In genomic region chr9:85843031-85843890, GRCm38 (mm10) we compare ENCODE assay signal across 8 mouse cellular contexts. TPM values are rescaled to one million over a fixed set of nuclear protein-coding genes. Genes with fewer than 3 reads are reported as not detected.
DNase-seq lines count a peak whose midpoint lies in the region; ATAC-seq lines count a peak whose summit lies in the region.

No protein-coding gene starts in this region.

- H3K4me1 ChIP-seq in embryonic facial prominence, embryonic 12.5 days, result peaks cover 12% of the 10 kb centered on the region
- H3K4me1 ChIP-seq in heart, embryonic 12.5 days (replicated peaks), result peaks cover 6% of the 10 kb centered on the region; the same call in 1 of the 2 replicates
- H3K4me1 ChIP-seq in kidney, embryonic 14.5 days (ENCODE audit: control insufficient read depth, insufficient read depth, low read length), result peaks cover 6% of the 10 kb centered on the region; the same call in 1 of the 2 replicates

- peaks cover 4% of the 10 kb centered on the region; the same call in 1 of the 2 replicates for H3K36me3 ChIP-seq in embryonic facial prominence, embryonic 12.5 days
- H3K36me3 ChIP-seq in heart, embryonic 12.5 days, result no peaks in the 10 kb centered on the region
- peaks cover 6% of the 10 kb centered on the region; the same call in 1 of the 2 replicates for H3K36me3 ChIP-seq in kidney, embryonic 14.5 days (ENCODE audit: control insufficient read depth, insufficient read depth, low read length)

- under 1% methylated on average over 58 of the region's 65 CpGs for WGBS in embryonic facial prominence, embryonic 12.5 days
- WGBS in heart, embryonic 12.5 days, result under 1% methylated on average over 52 of the region's 65 CpGs
- under 1% methylated on average over 58 of the region's 65 CpGs for WGBS in kidney, embryonic 14.5 days

- H3K9me3 ChIP-seq in embryonic facial prominence, embryonic 12.5 days, result no peaks in the 10 kb centered on the region
- H3K9me3 ChIP-seq in heart, embryonic 12.5 days (replicated peaks), result no peaks in the 10 kb centered on the region
- H3K9me3 ChIP-seq in kidney, embryonic 14.5 days (ENCODE audit: control insufficient read depth, low read length), result no peaks in the 10 kb centered on the region

- peak overlapping the region; percentile 87 for H3K27ac ChIP-seq in embryonic facial prominence, embryonic 12.5 days
- H3K27ac ChIP-seq in heart, embryonic 12.5 days (ENCODE audit: poor library complexity, severe bottlenecking), result peak overlapping the region; percentile 17; the same call in 1 of the 2 replicates
- peak overlapping the region; percentile 92 for H3K27ac ChIP-seq in kidney, embryonic 14.5 days (ENCODE audit: low read depth, low read length)

- ATAC-seq in embryonic facial prominence, embryonic 12.5 days (ENCODE audit: insufficient number of reproducible peaks, insufficient read depth, low FRiP score, low TSS enrichment), result peak; percentile 59
- ATAC-seq in heart, embryonic 12.5 days (ENCODE audit: insufficient number of reproducible peaks, low FRiP score), result peak; percentile 60
- ATAC-seq in kidney, embryonic 14.5 days (ENCODE audit: low FRiP score, low TSS enrichment), result peak; percentile 73

- peak; percentile 12 for DNase-seq in CD4-positive helper T cell, adult 2 months (ENCODE audit: low read depth, low spot score)
- peak; percentile 39 to 54 for DNase-seq in adrenal gland, adult 18-20 months (ENCODE audit: low spot score in 2 of 2)
- DNase-seq in lung, postnatal 10 days, result peak; percentile 56
- peak; percentile 52 for DNase-seq in retina, embryonic 14.5 days (ENCODE audit: low spot score)
- no peak for DNase-seq in layer of hippocampus, adult 18-20 months (ENCODE audit: low spot score in 2 of 2)

- peak overlapping the region; percentile 78 for H3K9ac ChIP-seq in embryonic facial prominence, embryonic 12.5 days
- H3K9ac ChIP-seq in heart, embryonic 12.5 days, result peak overlapping the region; percentile 64
- H3K9ac ChIP-seq in kidney, embryonic 14.5 days (ENCODE audit: low read depth, low read length), result peak overlapping the region; percentile 78

- H3K4me3 ChIP-seq in embryonic facial prominence, embryonic 12.5 days, result peak overlapping the region; percentile 70
- H3K4me3 ChIP-seq in heart, embryonic 12.5 days, result peak overlapping the region; percentile 72
- H3K4me3 ChIP-seq in kidney, embryonic 14.5 days (ENCODE audit: low read length), result peak overlapping the region; percentile 76

- peaks cover 4% of the 10 kb centered on the region; the same call in 1 of the 2 replicates for H3K27me3 ChIP-seq in embryonic facial prominence, embryonic 12.5 days
- peaks cover 9% of the 10 kb centered on the region for H3K27me3 ChIP-seq in heart, embryonic 12.5 days (replicated peaks)
- 0 out of 2 replicates have a peak, but pooled peaks cover 9% of the 10 kb centered on the region for H3K27me3 ChIP-seq in kidney, embryonic 14.5 days (ENCODE audit: control insufficient read depth, insufficient read depth, low read length)

- H3K4me2 ChIP-seq in embryonic facial prominence, embryonic 12.5 days (replicated peaks), result peak overlapping the region; percentile 98
- H3K4me2 ChIP-seq in heart, embryonic 12.5 days, result peak overlapping the region; percentile 97
- peak overlapping the region; percentile 95 for H3K4me2 ChIP-seq in kidney, embryonic 14.5 days (replicated peaks; ENCODE audit: low read depth, low read length)

RNA-seq across cellular contexts. Expression of gene Tpbg, which starts 1.1 kb away (rescaled TPM):
- 1 to 10 TPM; 1.3 to 1.4 TPM for total RNA-seq in adrenal gland, adult 18-20 months (2021)
- 34.8 and 37.2 TPM in 2 replicates for polyA plus RNA-seq in embryonic facial prominence, embryonic 12.5 days (2016; fragmentation: Nextera tagmentation; extraction: Ambion mirVana)
- 8.3 and 8.8 TPM in 2 replicates for polyA plus RNA-seq in heart, embryonic 12.5 days (2016; fragmentation: Nextera tagmentation; extraction: Ambion mirVana)
- polyA plus RNA-seq in kidney, embryonic 14.5 days (2014; fragmentation: Nextera tagmentation; extraction: Ambion mirVana), result 39.8 and 44.3 TPM in 2 replicates
- total RNA-seq in layer of hippocampus, adult 18-20 months (2021), result 10 to 100 TPM in 1 of 2 experiments, 1 to 10 TPM in 1; 9.8 to 12.2 TPM

Comparison
In these comparisons a context has a peak if more than half of its experiments do, and no peak if none do; other contexts are left out.
1. DNase-seq: peak in CD4-positive helper T cell, adult 2 months (single experiment), adrenal gland, adult 18-20 months (2 of 2), lung, postnatal 10 days (single experiment) and retina, embryonic 14.5 days (single experiment); none in layer of hippocampus, adult 18-20 months (0 of 2).
2. H3K27ac ChIP-seq: peak in every context shown above with its lines; median percentile 92 in kidney, embryonic 14.5 days; 87 in embryonic facial prominence, embryonic 12.5 days; 17 in heart, embryonic 12.5 days.
3. Peak in every context shown above with its lines, with median percentiles within 50 percentile points of each other: ATAC-seq, H3K4me2 ChIP-seq, H3K4me3 ChIP-seq and H3K9ac ChIP-seq.